Comparison of ENCODE assay signal across 33 mouse cellular contexts in the genomic region with DNA sequence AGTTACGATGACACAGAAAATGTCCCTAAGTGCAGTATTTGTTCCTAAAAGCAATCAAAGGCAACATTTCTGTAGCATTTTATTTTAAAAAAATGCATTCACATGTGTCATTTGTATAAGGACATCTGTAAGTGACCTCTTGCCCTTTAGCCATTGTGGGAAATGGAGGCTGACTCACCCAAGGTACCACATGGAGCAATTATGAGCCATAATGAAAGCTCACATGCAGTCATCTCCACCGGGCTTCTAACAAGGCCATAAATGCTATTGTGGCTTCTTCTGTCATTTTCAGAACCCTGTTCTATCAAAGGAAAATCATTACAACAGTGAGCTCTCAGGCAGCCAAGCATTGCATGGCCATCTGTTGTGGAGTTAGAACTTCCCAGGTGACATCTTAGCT.
DNase-seq lines count a peak whose midpoint lies in the region; ATAC-seq and TF ChIP-seq lines count a peak whose summit lies in the region.
"Had no signal": no experiment of that assay in that cellular context is flagged by ENCODE, and none has a peak within 500 bp of the region (broad histone marks: within the 10 kb centered on the region; RNA-seq: fewer than 3 reads in every experiment).

No protein-coding gene starts in this region.

- H3K9me3 ChIP-seq in midbrain, embryonic 16.5 days (replicated peaks; ENCODE audit: control insufficient read depth, low read length, poor library complexity, severe bottlenecking) = no peaks in the 10 kb centered on the region
- no peaks in the 10 kb centered on the region for H3K9me3 ChIP-seq in midbrain, embryonic 10.5 days (replicated peaks)
- H3K9me3 ChIP-seq: embryonic facial prominence, embryonic 12.5 days; G1E; heart, embryonic 10.5 days; heart, embryonic 15.5 days; hindbrain, embryonic 15.5 days; intestine, embryonic 15.5 days; limb, embryonic 10.5 days; limb, embryonic 15.5 days; midbrain, embryonic 15.5 days; neural tube, embryonic 13.5 days had no signal

- TF ChIP-seq CTCF in C2C12 (IDR thresholded peaks at IDR 0.05; ENCODE audit: control insufficient read depth, insufficient read depth, insufficient read length) = no peak

- H3K4me3 ChIP-seq in midbrain, embryonic 16.5 days (ENCODE audit: low read depth, low read length) = no peak overlapping the region
- no peak overlapping the region for H3K4me3 ChIP-seq in midbrain, embryonic 10.5 days
- no peak overlapping the region for H3K4me3 ChIP-seq in C2C12 (ENCODE audit: insufficient read depth, poor library complexity, severe bottlenecking)
- H3K4me3 ChIP-seq: embryonic facial prominence, embryonic 12.5 days; heart, embryonic 10.5 days; heart, embryonic 15.5 days; hindbrain, embryonic 15.5 days; intestine, embryonic 15.5 days; limb, embryonic 10.5 days; limb, embryonic 15.5 days; midbrain, embryonic 15.5 days; neural tube, embryonic 13.5 days had no signal

- H3K36me3 ChIP-seq in midbrain, embryonic 16.5 days (ENCODE audit: control insufficient read depth, insufficient read depth, low read length) = no peaks in the 10 kb centered on the region
- no peaks in the 10 kb centered on the region for H3K36me3 ChIP-seq in midbrain, embryonic 10.5 days
- no peaks in the 10 kb centered on the region for H3K36me3 ChIP-seq in C2C12 (ENCODE audit: control insufficient read depth, insufficient read depth)
- H3K36me3 ChIP-seq: embryonic facial prominence, embryonic 12.5 days; G1E; heart, embryonic 10.5 days; heart, embryonic 15.5 days; hindbrain, embryonic 15.5 days; intestine, embryonic 15.5 days; limb, embryonic 10.5 days; limb, embryonic 15.5 days; midbrain, embryonic 15.5 days; neural tube, embryonic 13.5 days had no signal

- peak; percentile 19 to 34 for DNase-seq in cerebellum, postnatal 10 days
- DNase-seq in cerebellum, adult 18-20 months = no peak
- no peak for DNase-seq in midbrain, embryonic 10.5 days (ENCODE audit: low spot score)
- DNase-seq in frontal cortex, postnatal 14 days (ENCODE audit: low spot score in 2 of 2) = no peak
- DNase-seq in adrenal gland, adult 8-10 months = no peak
- DNase-seq: adrenal gland, postnatal 14 days; B cell, adult 2 months; cerebellum, adult 9-10 months; embryo, embryonic 11 days; gastrocnemius, postnatal 25 days; heart, adult 11 months; kidney, adult 2 months; kidney, postnatal 36 days; layer of hippocampus, adult 9-11 months; lung, embryonic 14.5 days; lung, postnatal 14 days; spleen, adult 18-20 months; thymus, postnatal 25 days had no signal

- H3K4me2 ChIP-seq in midbrain, embryonic 16.5 days (ENCODE audit: low read length) = no peak overlapping the region
- H3K4me2 ChIP-seq: embryonic facial prominence, embryonic 12.5 days; heart, embryonic 15.5 days; hindbrain, embryonic 15.5 days; intestine, embryonic 15.5 days; limb, embryonic 15.5 days; lung, embryonic 14.5 days; midbrain, embryonic 15.5 days; neural tube, embryonic 13.5 days had no signal

- peak; percentile 17; the same call in 1 of the 2 replicates for ATAC-seq in midbrain, embryonic 16.5 days
- ATAC-seq: forebrain, embryonic 14.5 days; intestine, embryonic 15.5 days; midbrain, embryonic 15.5 days; Patski had no signal

- H3K4me1 ChIP-seq in midbrain, embryonic 16.5 days (ENCODE audit: control insufficient read depth, insufficient read depth, low read length) = no peaks in the 10 kb centered on the region
- H3K4me1 ChIP-seq in midbrain, embryonic 10.5 days = no peaks in the 10 kb centered on the region
- H3K4me1 ChIP-seq: embryonic facial prominence, embryonic 12.5 days; heart, embryonic 10.5 days; heart, embryonic 15.5 days; hindbrain, embryonic 15.5 days; intestine, embryonic 15.5 days; limb, embryonic 10.5 days; limb, embryonic 15.5 days; midbrain, embryonic 15.5 days; neural tube, embryonic 13.5 days had no signal

- H3K9ac ChIP-seq in midbrain, embryonic 16.5 days (ENCODE audit: low read depth, low read length) = no peak overlapping the region
- H3K9ac ChIP-seq: embryonic facial prominence, embryonic 12.5 days; heart, embryonic 15.5 days; hindbrain, embryonic 15.5 days; intestine, embryonic 15.5 days; limb, embryonic 15.5 days; liver, embryonic 14.5 days; lung, embryonic 14.5 days; midbrain, embryonic 15.5 days; neural tube, embryonic 13.5 days had no signal

- no peaks in the 10 kb centered on the region for H3K27me3 ChIP-seq in midbrain, embryonic 16.5 days (ENCODE audit: control insufficient read depth, insufficient read depth, low read depth, low read length)
- H3K27me3 ChIP-seq in midbrain, embryonic 10.5 days (ENCODE audit: low read depth, poor library complexity, severe bottlenecking) = no peaks in the 10 kb centered on the region
- no peaks in the 10 kb centered on the region for H3K27me3 ChIP-seq in C2C12 (ENCODE audit: control insufficient read depth, insufficient read depth, insufficient read length)
- H3K27me3 ChIP-seq: embryonic facial prominence, embryonic 12.5 days; heart, embryonic 15.5 days; hindbrain, embryonic 15.5 days; intestine, embryonic 15.5 days; limb, embryonic 15.5 days; midbrain, embryonic 15.5 days; Patski had no signal

- H3K79me2 ChIP-seq in C2C12 (ENCODE audit: control insufficient read depth, insufficient read depth) = no peaks in the 10 kb centered on the region

- 75% methylated on average over 2 of the region's 2 CpGs for WGBS in midbrain, embryonic 16.5 days
- WGBS in midbrain, embryonic 10.5 days = 86% methylated on average over 2 of the region's 2 CpGs

- H3K79me3 ChIP-seq in C2C12 (ENCODE audit: low read depth) = no peaks in the 10 kb centered on the region

- no peak overlapping the region for H3K27ac ChIP-seq in midbrain, embryonic 16.5 days (ENCODE audit: low read length)
- no peak overlapping the region for H3K27ac ChIP-seq in midbrain, embryonic 10.5 days (replicated peaks)
- H3K27ac ChIP-seq: embryonic facial prominence, embryonic 12.5 days; heart, embryonic 10.5 days; heart, embryonic 15.5 days; hindbrain, embryonic 15.5 days; intestine, embryonic 15.5 days; limb, embryonic 10.5 days; limb, embryonic 15.5 days; liver, embryonic 14.5 days; midbrain, embryonic 15.5 days; neural tube, embryonic 13.5 days had no signal

- H3ac ChIP-seq in C2C12 (ENCODE audit: control insufficient read depth, insufficient read length, low read depth) = no peak overlapping the region

TF ChIP-seq in C2C12, 6 proteins besides CTCF, POLR2A, EP300 and RAD21:
- TF ChIP-seq USF1 (IDR thresholded peaks at IDR 0.05; ENCODE audit: low read depth) (peak; percentile 4), MYOD1 (IDR thresholded peaks at IDR 0.05; ENCODE audit: control insufficient read depth, insufficient read length, low read depth) (no peak), MYOG (IDR thresholded peaks at IDR 0.05; ENCODE audit: control insufficient read depth, extremely low read depth, insufficient read length) (no peak), CEBPB (IDR thresholded peaks at IDR 0.05; ENCODE audit: low read depth) (no peak), FOSL1 (IDR thresholded peaks at IDR 0.05; ENCODE audit: insufficient read depth, low read length, poor library complexity, severe bottlenecking) (peak; percentile 44), MAX (IDR thresholded peaks at IDR 0.05) (peak; percentile 79)
TF ChIP-seq in C2C12: peak in this region for 3.

Comparison
In these comparisons a context has a peak if more than half of its experiments do, and no peak if none do; other contexts are left out.
1. DNase-seq: peak in cerebellum, postnatal 10 days (2 of 2); none in cerebellum, adult 18-20 months (0 of 2), midbrain, embryonic 10.5 days (single experiment), frontal cortex, postnatal 14 days (0 of 2) and adrenal gland, adult 8-10 months (single experiment).